Mouse (Mus musculus): ENCODE measurements around the gene Fbxo28.
A peak's percentile ranks its signal among the peaks of the same experiment; 100 is the strongest.

Gene Fbxo28

GRCm38 (mm10) chr1:182288601-182289000 lies 52.8 kb downstream of the Fbxo28 start:
- no peak for DNase-seq (ENCODE audit: low spot score in 2 of 2)

GRCm38 (mm10) chr1:182287781-182288180 lies 53.6 kb downstream of the Fbxo28 start:
- DNase-seq (ENCODE audit: low spot score in 2 of 2), result no peak

DNA sequence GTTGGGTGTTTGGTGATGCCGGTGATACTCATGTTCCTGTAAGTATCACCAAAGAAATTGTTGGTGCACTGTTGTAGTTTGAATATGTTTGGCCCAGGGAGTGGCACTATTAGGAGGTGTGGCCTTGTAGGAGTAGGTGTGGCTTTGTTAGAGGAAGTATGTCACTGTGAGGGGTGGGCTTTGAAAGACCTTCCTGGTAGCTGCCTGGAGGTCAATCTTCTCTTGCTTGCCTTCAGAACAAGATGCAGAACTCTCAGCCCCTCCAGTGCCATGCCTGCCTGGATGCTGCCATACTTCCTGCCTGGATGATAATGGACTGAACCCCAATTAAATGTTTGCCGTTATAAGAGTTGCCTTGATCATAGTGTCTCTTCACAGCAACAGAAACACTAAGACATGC lies 56.6 kb downstream of the Fbxo28 start:
- no peak for DNase-seq (ENCODE audit: low spot score in 2 of 2)

DNA sequence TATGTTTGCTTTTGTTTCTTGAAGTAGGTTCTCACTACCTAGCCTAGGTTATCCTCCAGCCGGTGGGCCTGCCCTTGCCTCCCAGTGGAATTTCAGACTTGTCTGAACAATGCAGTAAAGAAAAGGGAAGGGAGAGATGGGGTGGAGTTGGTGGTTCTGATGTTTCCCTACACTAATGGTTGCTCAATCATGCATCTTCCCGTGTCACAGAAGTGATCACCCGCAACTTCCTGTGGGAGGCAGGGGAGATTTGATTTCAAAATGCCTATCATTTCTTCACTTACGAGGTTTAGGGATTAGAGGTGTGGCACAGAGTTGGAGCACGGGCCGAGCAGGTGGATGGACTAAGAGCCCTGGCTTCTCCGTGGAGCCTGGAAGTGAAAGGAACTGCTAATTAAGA lies 58.2 kb downstream of the Fbxo28 start:
- peak in 1 of 2 experiments; percentile 17 for DNase-seq (ENCODE audit: low spot score in 2 of 2)

- peak; percentile 97 to 98 for DNase-seq (ENCODE audit: low spot score in 2 of 2)
These were observed 59.0 kb downstream of the Fbxo28 start, which contains the start of gene Degs1 for GRCm38 (mm10) chr1:182282091-182283075. TSS of gene Degs1 (minus strand) at chr1:182282804.

- DNase-seq (ENCODE audit: low spot score in 2 of 2), result peak; percentile 57 to 66
These were observed 60.1 kb downstream of the Fbxo28 start for GRCm38 (mm10) chr1:182281251-182281711.

DNA sequence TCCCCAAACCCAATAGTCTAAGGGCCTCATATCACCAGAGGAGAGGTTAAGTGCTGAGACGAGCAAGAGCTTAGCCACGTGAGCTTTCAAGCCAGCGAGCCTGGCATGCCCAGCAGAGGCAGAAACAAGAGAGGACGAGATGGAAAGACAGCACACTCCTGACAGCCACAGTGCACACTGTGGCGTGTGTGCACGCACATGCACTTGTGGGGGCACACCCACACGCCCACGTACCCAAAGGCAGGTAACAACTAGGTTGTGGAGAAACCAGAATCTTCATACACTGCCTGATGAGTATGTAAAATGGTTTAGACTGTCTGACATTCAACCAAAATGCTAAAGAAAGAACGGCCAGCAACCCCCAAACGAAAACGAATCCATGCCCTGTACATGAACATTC lies 60.9 kb downstream of the Fbxo28 start:
- DNase-seq (ENCODE audit: low spot score in 2 of 2), result no peak

DNA sequence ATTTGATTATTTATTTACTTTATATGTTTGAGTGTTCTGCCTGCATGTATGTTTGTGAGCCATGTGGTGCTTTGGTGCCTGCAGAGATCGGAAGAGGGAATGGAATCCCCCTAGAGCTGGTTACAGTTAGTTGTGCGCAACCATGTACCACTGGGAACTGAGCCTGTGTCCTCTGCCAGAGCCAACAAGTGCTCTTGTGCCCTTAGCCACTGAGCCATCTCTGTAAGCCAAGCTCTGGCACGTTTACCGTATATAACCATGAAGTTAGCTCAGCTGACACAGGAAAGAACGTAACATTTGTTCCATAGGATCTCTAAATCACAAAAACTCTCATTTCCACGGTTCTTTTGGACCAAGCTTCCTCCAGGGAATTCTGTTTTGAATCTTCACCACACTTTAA lies 61.4 kb downstream of the Fbxo28 start:
- no peak for DNase-seq (ENCODE audit: low spot score in 2 of 2)

DNA sequence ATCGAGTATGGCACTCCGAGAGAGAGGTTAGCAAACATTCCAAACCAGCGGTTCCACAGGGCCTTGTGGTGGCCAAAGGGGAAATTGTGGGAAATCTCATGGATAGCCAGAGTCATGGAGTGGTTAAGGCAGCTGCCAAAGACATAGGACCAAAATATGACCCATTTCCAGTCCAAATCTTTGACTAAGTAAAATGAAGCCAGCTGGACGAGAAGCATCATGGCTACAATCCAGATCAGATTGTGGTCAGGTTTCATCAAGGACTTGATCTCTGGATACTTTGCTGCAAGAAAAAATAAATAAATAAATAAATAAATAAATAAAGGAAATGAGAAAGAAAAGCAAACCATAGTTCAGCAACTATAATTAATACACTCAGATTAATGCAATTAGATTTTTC lies 62.0 kb downstream of the Fbxo28 start:
- no peak for DNase-seq (ENCODE audit: low spot score in 2 of 2)

- DNase-seq (ENCODE audit: low spot score in 2 of 2), result no peak
These were observed 66.3 kb downstream of the Fbxo28 start for GRCm38 (mm10) chr1:182275109-182275508.

DNA sequence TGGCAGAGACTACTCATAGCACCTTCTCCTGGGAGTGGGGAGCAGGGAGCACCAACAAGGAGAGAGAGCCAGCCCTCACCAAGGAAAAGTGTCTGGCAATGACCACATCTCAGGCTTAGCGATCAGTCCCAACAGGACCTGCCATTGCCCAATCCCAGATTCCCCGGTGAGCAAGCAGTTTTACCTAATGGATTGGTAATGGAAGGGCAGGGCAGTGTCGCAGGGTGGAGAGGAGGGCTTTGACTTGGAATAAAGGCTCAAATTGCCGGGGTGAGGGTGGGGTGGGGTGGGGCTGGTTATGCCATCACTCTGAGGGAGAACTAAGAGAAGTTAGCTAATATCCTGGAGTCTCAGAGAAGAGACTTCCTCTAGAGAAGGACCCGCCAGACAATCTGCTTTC lies 69.8 kb downstream of the Fbxo28 start:
- DNase-seq (ENCODE audit: low spot score in 2 of 2), result no peak

DNA sequence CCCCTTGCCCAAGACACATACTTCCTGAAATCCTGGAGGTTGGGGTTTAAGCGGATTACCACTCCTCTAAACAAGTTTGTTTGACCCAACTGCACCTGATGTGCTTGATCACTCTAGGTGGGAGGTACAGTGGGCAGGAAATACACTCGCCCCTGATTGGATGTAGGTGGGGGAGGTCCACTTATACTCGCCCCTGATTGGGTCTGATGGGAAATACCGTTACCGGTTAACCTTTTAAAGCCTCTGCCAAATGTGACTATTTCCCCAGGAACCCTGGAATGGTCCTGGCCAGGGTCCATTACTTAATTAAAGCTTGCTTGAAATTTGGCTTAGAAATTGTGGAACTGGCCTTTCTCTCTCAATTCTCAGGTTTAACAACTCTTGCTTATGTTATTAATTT lies 70.3 kb downstream of the Fbxo28 start:
- no peak for DNase-seq (ENCODE audit: low spot score in 2 of 2)

- no peak for DNase-seq (ENCODE audit: low spot score in 2 of 2)
These were observed 73.1 kb downstream of the Fbxo28 start for GRCm38 (mm10) chr1:182268317-182268716.

DNA sequence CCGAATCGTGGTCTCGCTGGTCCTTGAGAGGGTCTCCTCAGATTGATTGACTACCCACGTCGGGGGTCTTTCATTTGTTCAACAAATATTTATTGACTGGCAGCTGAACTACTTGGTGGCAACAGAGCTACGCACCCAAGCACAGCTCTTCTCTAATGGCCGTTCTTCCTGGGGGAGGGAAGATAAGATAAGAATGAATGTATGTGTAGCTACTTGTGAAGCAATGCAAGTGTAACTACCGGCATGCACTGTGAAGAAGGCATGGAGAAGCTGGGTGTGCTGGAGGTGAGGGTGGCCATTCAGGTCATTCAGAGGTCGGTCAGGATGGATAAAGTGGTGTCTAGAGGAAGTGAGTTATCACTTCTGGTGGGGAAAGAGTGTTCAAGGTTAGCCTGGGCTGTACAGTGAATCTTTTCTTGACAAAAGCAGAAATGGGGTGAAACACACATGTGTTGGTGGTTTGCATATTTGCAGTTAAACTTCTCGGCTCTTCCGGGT lies 75.4 kb downstream of the Fbxo28 start:
- no peak for DNase-seq (ENCODE audit: low spot score in 2 of 2)
